Mouse (Mus musculus): ENCODE data around the gene Tspan15.

DNA sequence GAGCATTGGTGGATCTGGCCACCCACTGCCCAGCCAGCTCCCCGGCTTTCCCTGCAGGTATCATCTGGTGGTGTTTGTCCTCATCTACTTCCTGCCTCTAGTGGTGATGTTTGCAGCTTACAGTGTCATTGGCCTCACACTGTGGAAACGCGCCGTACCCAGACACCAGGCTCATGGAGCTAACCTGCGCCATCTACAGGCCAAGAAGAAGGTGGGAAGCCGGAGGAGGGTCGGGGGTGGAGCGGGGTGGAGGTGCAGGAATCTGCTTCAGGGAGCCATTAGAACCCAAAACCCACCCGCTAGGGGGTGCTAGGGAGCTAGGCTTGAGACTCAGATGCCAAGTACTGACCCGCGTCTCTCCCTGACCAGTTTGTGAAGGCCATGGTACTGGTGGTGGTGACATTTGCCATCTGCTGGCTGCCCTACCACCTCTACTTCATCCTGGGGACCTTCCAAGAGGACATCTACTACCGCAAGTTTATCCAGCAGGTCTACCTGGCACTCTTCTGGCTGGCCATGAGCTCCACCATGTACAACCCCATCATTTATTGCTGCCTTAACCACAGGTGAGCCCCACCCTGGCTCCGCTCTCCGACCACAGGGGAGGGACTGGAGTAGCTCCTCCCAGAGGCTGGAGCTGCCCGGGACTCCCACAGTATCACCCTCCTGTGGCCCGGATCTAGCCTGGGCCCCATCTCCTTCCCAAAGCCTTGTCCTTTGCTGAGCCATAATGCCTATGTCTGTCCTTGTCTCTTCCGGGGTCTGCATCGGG, 30.2 kb upstream of the Tspan15 start:
- TF ChIP-seq ZNF384 (IDR thresholded peaks at IDR 0.05; ENCODE audit: low read depth, low read length) (no peak), HCFC1 (IDR thresholded peaks at IDR 0.05; ENCODE audit: borderline replicate concordance, insufficient read depth, low read length) (0 out of 2 replicates have a peak, but pooled peaks have one; percentile 2)

Measured in ES-E14 (cell line).